Mouse (Mus musculus) cerebellum, adult 2 months (tissue): ENCODE data around the gene Atg4b. TPM values are rescaled to one million over a fixed set of nuclear protein-coding genes. Genes with fewer than 3 reads are reported as not detected.

ENCODE experiments used
- DNase-seq, 2 experiments: peaks; one replicate each; pipeline ENCODE4 v3.0.0; 2021
- H3K27ac ChIP-seq: fragments of 200-500 bp; 2 replicates; pipeline ENCODE4 v1.5.1; 2012; ENCODE audit warnings: low read length, control low read depth, inconsistent platforms; ENCODE audit not compliant: insufficient read depth
- H3K27me3 ChIP-seq: fragments of 200-500 bp; 2 replicates; pipeline ENCODE4 v1.6.1; 2012; ENCODE audit warnings: inconsistent platforms, mild to moderate bottlenecking, low read length, moderate library complexity; ENCODE audit not compliant: control insufficient read depth, insufficient read depth
- H3K4me1 ChIP-seq: fragments of 200-500 bp; 2 replicates; pipeline ENCODE4 v1.6.1; 2011; ENCODE audit warnings: low read length; ENCODE audit not compliant: control insufficient read depth, insufficient read depth
- H3K4me3 ChIP-seq: fragments of 200-500 bp; replicated peaks from 2 replicates; pipeline ENCODE3; 2011; ENCODE audit warnings: mild to moderate bottlenecking, low read depth, low read length, control low read depth; ENCODE audit not compliant: insufficient read depth
- CTCF ChIP-seq: fragments of 200-500 bp; IDR thresholded peaks from 2 replicates; pipeline ENCODE4 v1.5.1; 2011; ENCODE audit warnings: low read depth, mild to moderate bottlenecking, control low read depth, low read length, moderate library complexity, borderline replicate concordance; ENCODE audit not compliant: insufficient read depth
- POLR2A ChIP-seq: fragments of 200-500 bp; IDR thresholded peaks from 2 replicates; pipeline ENCODE4 v1.6.1; 2011; ENCODE audit warnings: low read length, control low read depth, borderline replicate concordance; ENCODE audit not compliant: insufficient read depth
- WGBS: fragments of 180-500 bp; shearing (Covaris S2); methylation state at CpG from one replicate; pipeline ENCODE4 v1.1.7; 2018; 5-methylcytosine and 5-hydroxymethylcytosine counted together
- polyA plus RNA-seq: library from polyadenylated mRNA; depleted of rRNA; stranded (reverse); fragments of >200 nt; gene quantifications from 2 replicates; pipeline ENCODE4 v1.2.3, GENCODE M21; 2012

Atg4b gene
- polyA plus RNA-seq, 1 experiment = 65.8 TPM

- peaks cover 2% of the 10 kb centered on the region for H3K4me1 ChIP-seq
- no peaks in the 10 kb centered on the region for H3K27me3 ChIP-seq
- H3K27ac ChIP-seq = no peak overlapping the region
- DNase-seq = no peak
- TF ChIP-seq POLR2A = no peak
- no peak for TF ChIP-seq CTCF
- H3K4me3 ChIP-seq = peak overlapping the region; percentile 79
- 74% methylated on average over 21 of the region's 21 CpGs for WGBS
These were observed 49.6 kb downstream of the Atg4b start for GRCm38 (mm10) chr1:93800670-93801503.

DNA sequence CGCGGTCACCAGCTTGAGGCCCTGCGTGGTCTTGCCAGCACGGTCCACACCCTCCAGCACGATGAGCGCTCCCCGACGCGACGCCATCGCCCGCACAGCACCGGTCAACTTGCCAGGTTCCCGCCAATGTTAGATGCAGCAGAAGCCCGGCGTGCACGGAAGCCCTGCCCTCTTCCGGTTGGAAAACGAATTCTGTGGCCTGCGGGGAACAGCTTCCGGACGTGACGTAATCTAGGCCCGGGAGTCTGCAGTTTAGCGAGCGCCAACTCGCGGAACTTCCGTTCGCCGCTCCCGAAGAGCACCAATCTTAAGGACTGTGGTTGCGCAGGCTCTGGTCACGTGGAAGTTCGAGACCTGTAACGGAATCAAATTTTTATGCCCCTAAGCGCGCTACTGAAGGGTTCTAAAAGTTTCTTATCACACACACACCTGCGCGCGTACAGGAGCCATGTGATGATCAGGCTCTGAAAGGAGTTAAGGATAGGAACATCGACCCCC lies 50.5 kb downstream of the Atg4b start, which contains the start of gene Dtymk:
Gene Dtymk, minus strand, starts transcription at position 194 of the 498 bp plus-strand sequence.
- peaks cover 2% of the 10 kb centered on the region for H3K4me1 ChIP-seq
- peak; percentile 93 to 96 for DNase-seq
- H3K27ac ChIP-seq = peak within 1 kb of the TSS; percentile 52
- WGBS = under 1% methylated on average over 42 of the region's 42 CpGs
- peak within 1 kb of the TSS; percentile 79 for H3K4me3 ChIP-seq
- TF ChIP-seq CTCF (peak; percentile 27; the same call in 1 of the 2 replicates), POLR2A (peak; percentile 71)
- no peaks in the 10 kb centered on the region for H3K27me3 ChIP-seq

DNA sequence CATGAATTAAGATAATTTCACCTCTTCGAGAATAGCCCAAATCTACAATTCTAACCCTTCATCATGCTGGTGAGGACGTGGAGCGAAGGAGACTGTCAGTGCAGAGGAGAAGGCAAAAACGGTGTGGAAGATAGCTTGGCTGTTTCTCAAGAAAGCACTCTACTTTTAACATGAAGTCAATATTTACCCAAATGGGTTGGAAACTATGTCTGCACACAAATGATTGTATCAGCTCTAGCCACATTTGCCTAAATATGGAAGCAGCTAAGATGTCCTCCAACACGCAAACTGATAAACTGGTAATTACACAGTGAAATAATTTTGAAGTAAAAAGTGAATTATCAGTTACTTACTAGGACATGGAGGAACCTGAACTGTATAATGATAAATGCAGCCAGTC lies 51.5 kb downstream of the Atg4b start:
- H3K27me3 ChIP-seq = no peaks in the 10 kb centered on the region
- peaks cover 2% of the 10 kb centered on the region for H3K4me1 ChIP-seq
- H3K4me3 ChIP-seq = no peak overlapping the region
- no peak overlapping the region for H3K27ac ChIP-seq
- 87% methylated on average over 5 of the region's 5 CpGs for WGBS
- DNase-seq = no peak
- no peak for TF ChIP-seq POLR2A
- no peak for TF ChIP-seq CTCF

GRCm38 (mm10) chr1:93803556-93804507 lies 52.5 kb downstream of the Atg4b start, which contains the start of gene Ing5:
Gene Ing5, plus strand, starts transcription at chr1:93803965.
- Histone ChIP-seq H3K4me1 (peaks cover 2% of the 10 kb centered on the region), H3K27ac (peak within 1 kb of the TSS; percentile 75), H3K27me3 (no peaks in the 10 kb centered on the region), H3K4me3 (peak within 1 kb of the TSS; percentile 95)
- peak; percentile 56; the same call in 1 of the 2 replicates for TF ChIP-seq POLR2A
- peak; percentile 84 for TF ChIP-seq CTCF
- peak; percentile 99 to 100 for DNase-seq
- whole genome bisulfite sequencing = under 1% methylated on average over 91 of the region's 94 CpGs

DNA sequence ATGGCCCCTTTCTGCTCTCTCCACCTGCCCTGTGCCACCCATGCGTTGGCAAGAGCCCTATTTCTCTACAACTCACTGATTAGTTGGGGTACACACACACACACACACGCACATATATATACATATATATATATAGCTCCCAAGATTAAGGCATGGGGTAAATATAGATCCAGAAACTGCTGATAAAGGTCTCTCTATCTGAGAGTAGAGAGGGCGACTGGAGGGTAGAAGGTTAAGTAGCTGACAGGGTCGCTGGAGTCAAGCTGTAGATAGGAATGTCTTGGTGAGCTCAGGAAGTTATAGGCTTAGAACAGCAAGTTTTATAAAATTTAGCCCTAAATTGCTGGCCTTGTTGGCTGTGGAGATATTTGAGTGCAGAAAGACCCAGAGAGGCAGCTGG lies 53.5 kb downstream of the Atg4b start:
- TF ChIP-seq CTCF (no peak), POLR2A (no peak)
- no peaks in the 10 kb centered on the region for H3K27me3 ChIP-seq
- H3K4me3 ChIP-seq = peak overlapping the region; percentile 95
- WGBS = 77% methylated on average over 4 of the region's 4 CpGs
- peaks cover 2% of the 10 kb centered on the region for H3K4me1 ChIP-seq
- H3K27ac ChIP-seq = 0 out of 2 replicates have a peak overlapping the region, but pooled peaks have one; percentile 51
- no peak for DNase-seq

DNA sequence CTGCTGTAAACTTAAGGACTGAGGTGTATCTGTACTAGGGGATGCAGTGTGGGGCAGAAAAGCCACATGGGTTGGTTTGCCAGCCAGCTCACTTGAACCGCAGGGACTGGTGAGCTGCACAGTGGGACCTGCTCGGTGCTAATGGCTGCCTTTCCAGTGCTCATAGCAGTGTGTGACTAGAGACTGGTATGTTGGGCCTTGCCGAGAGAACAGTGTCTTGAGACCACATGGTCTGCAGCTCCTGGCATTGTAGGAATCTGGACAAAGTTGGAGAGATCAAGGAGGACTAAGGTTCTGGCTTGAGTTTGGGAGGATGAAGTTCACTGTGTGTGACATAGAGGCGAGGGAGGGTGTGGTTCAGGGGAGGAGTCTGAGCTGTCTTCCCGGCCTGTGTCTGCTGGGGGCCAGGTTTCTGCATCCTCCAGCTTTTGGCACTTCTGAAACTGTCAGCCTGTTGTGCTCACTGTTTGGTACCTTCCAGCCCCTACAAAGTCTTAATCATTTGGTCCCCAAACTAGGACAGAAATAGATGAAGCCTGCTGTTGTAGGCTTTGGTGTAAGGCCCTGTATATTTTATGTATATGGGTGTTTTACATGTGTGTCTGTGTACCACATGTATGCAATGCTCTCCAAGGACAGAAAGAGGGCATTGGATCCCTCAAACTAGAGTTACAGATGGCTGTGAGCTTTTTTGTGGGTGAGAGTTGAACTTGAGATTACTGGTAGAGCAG lies 54.1 kb downstream of the Atg4b start:
- TF ChIP-seq CTCF (no peak), POLR2A (no peak)
- Histone ChIP-seq H3K4me1 (peaks cover 2% of the 10 kb centered on the region), H3K27ac (no peak overlapping the region), H3K27me3 (no peaks in the 10 kb centered on the region), H3K4me3 (no peak overlapping the region)
- DNase-seq = peak in 1 of 2 experiments; percentile 28
- 65% methylated on average over 5 of the region's 5 CpGs for WGBS

DNA sequence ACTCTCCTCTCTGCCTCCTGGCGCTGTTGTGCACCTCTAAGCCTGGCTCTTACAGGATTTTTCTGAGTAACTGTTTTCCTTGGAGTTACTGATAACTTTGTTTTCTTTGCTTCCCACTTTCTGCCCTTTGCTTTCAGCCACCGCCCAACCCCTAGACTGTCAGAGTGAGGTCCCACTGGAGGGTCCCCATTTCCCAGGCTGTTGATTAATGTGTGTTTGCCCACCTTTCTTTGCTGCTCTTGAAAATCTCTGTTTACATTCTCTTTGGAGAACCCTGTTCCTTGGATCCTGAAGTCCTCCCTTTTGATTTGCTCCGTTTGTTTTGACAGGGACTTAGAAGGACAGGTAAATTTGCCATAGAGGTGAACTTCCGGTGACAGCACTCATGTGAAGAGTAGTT lies 57.6 kb downstream of the Atg4b start:
- H3K27ac ChIP-seq = no peak overlapping the region
- DNase-seq = no peak
- no peak for TF ChIP-seq CTCF
- no peak for TF ChIP-seq POLR2A
- no peak overlapping the region for H3K4me3 ChIP-seq
- WGBS = 98% methylated on average over 4 of the region's 4 CpGs
- no peaks in the 10 kb centered on the region for H3K27me3 ChIP-seq
- H3K4me1 ChIP-seq = peaks cover 2% of the 10 kb centered on the region
